18 mouse cellular contexts compared by ENCODE assay signal in the genomic region with DNA sequence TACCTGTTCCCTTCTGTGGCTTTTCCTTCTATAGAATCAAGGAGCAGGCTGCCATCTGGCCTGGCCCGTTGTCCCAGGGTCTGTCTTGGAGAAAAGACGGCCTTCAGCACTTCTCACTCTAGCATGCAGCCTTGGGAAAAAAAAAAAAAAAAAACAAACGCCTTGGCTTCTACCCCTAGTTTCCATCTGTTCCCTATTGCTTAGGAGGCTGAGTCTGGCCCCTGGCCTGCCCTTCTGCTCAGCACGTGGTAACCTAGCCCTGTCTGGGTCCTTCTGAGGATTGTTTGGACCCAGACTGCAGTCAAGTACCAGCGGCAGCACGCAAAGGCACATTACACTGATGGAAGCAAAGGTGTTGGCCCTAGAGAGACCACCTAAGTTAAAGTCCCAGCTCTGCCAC. TPM values are rescaled to one million over a fixed set of nuclear protein-coding genes. Genes with fewer than 3 reads are reported as not detected.
DNase-seq lines count a peak whose midpoint lies in the region; ATAC-seq lines count a peak whose summit lies in the region.
"Had no signal": no experiment of that assay in that cellular context is flagged by ENCODE, and none has a peak within 500 bp of the region (broad histone marks: within the 10 kb centered on the region; RNA-seq: fewer than 3 reads in every experiment).

No protein-coding gene starts in this region.

- no peaks in the 10 kb centered on the region for H3K9me3 ChIP-seq in forebrain, embryonic 16.5 days (ENCODE audit: control insufficient read depth, low read length)
- H3K9me3 ChIP-seq in forebrain, embryonic 14.5 days (replicated peaks; ENCODE audit: control insufficient read depth, low read length): no peaks in the 10 kb centered on the region
- H3K9me3 ChIP-seq: embryonic facial prominence, embryonic 13.5 days; heart, embryonic 12.5 days; hindbrain, embryonic 10.5 days; limb, embryonic 15.5 days; midbrain, embryonic 13.5 days had no signal

- no peak for ATAC-seq in forebrain, embryonic 16.5 days
- no peak for ATAC-seq in forebrain, embryonic 14.5 days
- ATAC-seq: inflammation-experienced regulatory T-cells, adult 6 months; midbrain, embryonic 13.5 days had no signal

- H3K4me1 ChIP-seq in forebrain, embryonic 16.5 days (replicated peaks; ENCODE audit: control insufficient read depth, insufficient read depth, low read length): peaks cover 49% of the 10 kb centered on the region
- H3K4me1 ChIP-seq in forebrain, embryonic 14.5 days (ENCODE audit: control insufficient read depth, insufficient read depth, low read length): peaks cover 15% of the 10 kb centered on the region

- WGBS in forebrain, embryonic 16.5 days: 47% methylated on average over 6 of the region's 6 CpGs
- WGBS in forebrain, embryonic 14.5 days: 52% methylated on average over 6 of the region's 6 CpGs

- H3K4me2 ChIP-seq in forebrain, embryonic 16.5 days (ENCODE audit: low read length): no peak overlapping the region
- H3K4me2 ChIP-seq in forebrain, embryonic 14.5 days (ENCODE audit: low read length): no peak overlapping the region
- H3K4me2 ChIP-seq: embryonic facial prominence, embryonic 13.5 days; heart, embryonic 12.5 days; limb, embryonic 15.5 days; midbrain, embryonic 13.5 days had no signal

- DNase-seq in forebrain, embryonic 14.5 days (ENCODE audit: low spot score): no peak
- peak; percentile 29 for DNase-seq in 3T3-L1 (ENCODE audit: low read depth, low spot score)
- DNase-seq in brain, adult 2 months (ENCODE audit: low read depth, low spot score): peak; percentile 95
- peak; percentile 65 to 85 for DNase-seq in cerebellum, postnatal 10 days
- DNase-seq in lung, adult 18-20 months: no peak
- DNase-seq in lung, postnatal 25 days (ENCODE audit: low spot score): no peak
- DNase-seq in ovary, adult 18-20 months (ENCODE audit: low spot score): no peak
- DNase-seq: adrenal gland, postnatal 14 days; gastrocnemius, postnatal 25 days; lung, adult 2 months had no signal

- H3K27me3 ChIP-seq in forebrain, embryonic 16.5 days (replicated peaks; ENCODE audit: control insufficient read depth, insufficient read depth, low read length): no peaks in the 10 kb centered on the region
- no peaks in the 10 kb centered on the region; the same call in 1 of the 2 replicates for H3K27me3 ChIP-seq in forebrain, embryonic 14.5 days (replicated peaks; ENCODE audit: control insufficient read depth, insufficient read depth, low read length)

- H3K36me3 ChIP-seq in forebrain, embryonic 16.5 days (ENCODE audit: control insufficient read depth, insufficient read depth): no peaks in the 10 kb centered on the region
- no peaks in the 10 kb centered on the region for H3K36me3 ChIP-seq in forebrain, embryonic 14.5 days (ENCODE audit: control insufficient read depth, insufficient read depth, low read length)
- H3K36me3 ChIP-seq: embryonic facial prominence, embryonic 13.5 days; heart, embryonic 12.5 days; hindbrain, embryonic 10.5 days; limb, embryonic 15.5 days; midbrain, embryonic 13.5 days had no signal

- no peak overlapping the region for H3K9ac ChIP-seq in forebrain, embryonic 16.5 days (replicated peaks; ENCODE audit: low read depth, low read length)
- H3K9ac ChIP-seq in forebrain, embryonic 14.5 days (ENCODE audit: low read length): no peak overlapping the region
- H3K9ac ChIP-seq: embryonic facial prominence, embryonic 13.5 days; heart, embryonic 12.5 days; limb, embryonic 15.5 days; midbrain, embryonic 13.5 days had no signal

- H3K27ac ChIP-seq in forebrain, embryonic 16.5 days (ENCODE audit: low read length): peak overlapping the region; percentile 47; the same call in 1 of the 2 replicates
- no peak overlapping the region for H3K27ac ChIP-seq in forebrain, embryonic 14.5 days (ENCODE audit: low read depth, low read length)
- H3K27ac ChIP-seq: embryonic facial prominence, embryonic 13.5 days; hindbrain, embryonic 10.5 days; limb, embryonic 15.5 days; macrophage; midbrain, embryonic 13.5 days had no signal

- H3K4me3 ChIP-seq in forebrain, embryonic 16.5 days (replicated peaks; ENCODE audit: low read length): no peak overlapping the region
- no peak overlapping the region for H3K4me3 ChIP-seq in forebrain, embryonic 14.5 days (ENCODE audit: low read depth, low read length)
- H3K4me3 ChIP-seq: embryonic facial prominence, embryonic 13.5 days; heart, embryonic 12.5 days; hindbrain, embryonic 10.5 days; limb, embryonic 15.5 days; midbrain, embryonic 13.5 days had no signal

RNA-seq across cellular contexts. Expression of gene Sema7a, which starts 2.3 kb away (rescaled TPM):
- polyA plus RNA-seq in forebrain, embryonic 16.5 days (2015; fragmentation: Nextera tagmentation; extraction: Ambion mirVana): 2.5 and 2.6 TPM in 2 replicates
- 3.6 and 6.2 TPM in 2 replicates for polyA plus RNA-seq in forebrain, embryonic 14.5 days (2014; fragmentation: Nextera tagmentation; extraction: Ambion mirVana)

RNA-seq across cellular contexts. Expression of gene Ubl7, which starts 26.9 kb away (rescaled TPM):
- 174 and 175 TPM in 2 replicates for polyA plus RNA-seq in forebrain, embryonic 16.5 days (2015; fragmentation: Nextera tagmentation; extraction: Ambion mirVana)
- 144 and 166 TPM in 2 replicates for polyA plus RNA-seq in forebrain, embryonic 14.5 days (2014; fragmentation: Nextera tagmentation; extraction: Ambion mirVana)

Comparison
In these comparisons a context has a peak if more than half of its experiments do, and no peak if none do; other contexts are left out.
1. DNase-seq: peak in 3T3-L1 (single experiment), brain, adult 2 months (single experiment) and cerebellum, postnatal 10 days (2 of 2); none in forebrain, embryonic 14.5 days (single experiment), lung, adult 18-20 months (0 of 2), lung, postnatal 25 days (single experiment) and ovary, adult 18-20 months (single experiment).